Mouse (Mus musculus) hindbrain, embryonic 15.5 days (tissue): ENCODE measurements at regions not wholly inside any gene's neighbourhood (a gene's known extent, or its start where the extent isn't known, plus 50 kb on each side); places are given as distances from the start of the nearest gene placed in this dataset.

Source experiments
- ATAC-seq: fragments of 200-750 bp; cut with Nextera tagmentation; 2 replicates; pipeline ENCODE4 v1.8.0; 2017; ENCODE audit warnings: low read depth, moderate number of reproducible peaks, moderate TSS enrichment; ENCODE audit not compliant: low FRiP score
- H3K27ac ChIP-seq: fragments of 300-500 bp; sonication (generic); replicated peaks from 2 replicates; pipeline ENCODE4 v1.5.1; 2015; ENCODE audit warnings: mild to moderate bottlenecking, inconsistent platforms
- H3K27me3 ChIP-seq: fragments of 300-500 bp; sonication (generic); 2 replicates; pipeline ENCODE4 v1.6.1; 2015; ENCODE audit warnings: control low read depth, inconsistent platforms
- H3K36me3 ChIP-seq: fragments of 300-500 bp; sonication (generic); 2 replicates; pipeline ENCODE4 v1.6.1; 2015; ENCODE audit warnings: control low read depth, inconsistent platforms
- H3K4me1 ChIP-seq: fragments of 300-500 bp; sonication (generic); replicated peaks from 2 replicates; pipeline ENCODE4 v1.6.1; 2015; ENCODE audit warnings: control low read depth, inconsistent platforms
- H3K4me2 ChIP-seq: fragments of 300-500 bp; sonication (generic); 2 replicates; pipeline ENCODE4 v1.6.1; 2015; ENCODE audit warnings: moderate library complexity, mild to moderate bottlenecking, inconsistent platforms
- H3K4me3 ChIP-seq: fragments of 300-500 bp; sonication (generic); 2 replicates; pipeline ENCODE4 v1.5.1; 2015; ENCODE audit warnings: mild to moderate bottlenecking, inconsistent platforms
- H3K9ac ChIP-seq: fragments of 300-500 bp; sonication (generic); 2 replicates; pipeline ENCODE4 v1.6.1; 2015; ENCODE audit warnings: inconsistent platforms
- H3K9me3 ChIP-seq: fragments of 300-500 bp; sonication (generic); 2 replicates; pipeline ENCODE4 v1.6.1; 2016; ENCODE audit warnings: control low read depth, inconsistent platforms
- WGBS: fragments of 180-500 bp; shearing (Covaris S2); methylation state at CpG from one replicate; pipeline ENCODE4 v1.1.7; 2015; 5-methylcytosine and 5-hydroxymethylcytosine counted together

DNA sequence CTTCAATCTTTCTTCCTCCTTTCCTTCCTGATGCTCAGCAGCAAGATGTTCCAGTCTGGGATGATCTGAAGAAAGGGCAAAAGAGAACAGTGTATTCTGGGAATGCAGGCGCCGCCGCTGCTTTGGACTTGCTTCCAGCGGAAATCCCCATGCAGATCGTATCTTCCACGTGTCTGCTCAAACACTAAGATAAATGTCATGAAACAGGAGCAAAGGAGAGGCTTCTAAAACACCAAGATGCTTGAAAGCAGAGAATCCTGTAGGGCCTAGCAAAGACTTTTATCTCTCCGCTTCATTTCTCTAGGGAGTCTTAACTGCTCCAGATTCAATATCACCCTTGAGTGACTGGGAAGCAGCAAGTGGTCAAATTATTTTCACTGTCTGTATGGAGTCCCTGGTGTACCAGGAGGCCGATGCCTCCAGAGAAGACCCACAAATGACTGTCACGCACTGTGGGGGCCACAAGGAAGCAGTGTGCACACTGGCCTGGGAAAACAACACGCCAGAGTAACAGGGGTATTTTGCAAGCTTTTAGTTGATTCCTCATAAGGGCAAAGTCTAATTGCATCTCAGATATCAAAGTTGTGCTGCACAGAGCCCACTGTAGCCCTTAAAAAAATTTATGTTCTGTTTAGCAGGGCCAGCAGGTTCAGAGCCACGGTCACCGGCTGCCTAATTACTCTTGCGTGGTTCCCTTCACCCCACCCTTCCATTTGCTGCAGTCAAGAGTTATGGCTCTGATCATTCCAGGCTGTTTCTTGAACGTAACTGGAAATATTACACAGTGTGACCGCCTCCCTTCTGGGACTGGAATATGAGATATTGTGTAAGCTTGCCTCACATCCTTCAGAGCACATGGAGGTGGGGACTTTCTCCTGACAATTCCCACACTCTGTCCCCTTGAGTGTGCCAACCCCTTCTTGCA lies 161.7 kb downstream of the Gm10260 start:
- no peak overlapping the region for H3K27ac ChIP-seq
- no peaks in the 10 kb centered on the region for H3K9me3 ChIP-seq
- no peak overlapping the region for H3K9ac ChIP-seq
- no peaks in the 10 kb centered on the region for H3K27me3 ChIP-seq
- no peak overlapping the region for H3K4me2 ChIP-seq
- H3K36me3 ChIP-seq = no peaks in the 10 kb centered on the region
- ATAC-seq = no peak
- H3K4me3 ChIP-seq = no peak overlapping the region
- H3K4me1 ChIP-seq = 0 out of 2 replicates have a peak, but pooled peaks cover 10% of the 10 kb centered on the region
- 67% methylated on average over 15 of the region's 15 CpGs for WGBS

DNA sequence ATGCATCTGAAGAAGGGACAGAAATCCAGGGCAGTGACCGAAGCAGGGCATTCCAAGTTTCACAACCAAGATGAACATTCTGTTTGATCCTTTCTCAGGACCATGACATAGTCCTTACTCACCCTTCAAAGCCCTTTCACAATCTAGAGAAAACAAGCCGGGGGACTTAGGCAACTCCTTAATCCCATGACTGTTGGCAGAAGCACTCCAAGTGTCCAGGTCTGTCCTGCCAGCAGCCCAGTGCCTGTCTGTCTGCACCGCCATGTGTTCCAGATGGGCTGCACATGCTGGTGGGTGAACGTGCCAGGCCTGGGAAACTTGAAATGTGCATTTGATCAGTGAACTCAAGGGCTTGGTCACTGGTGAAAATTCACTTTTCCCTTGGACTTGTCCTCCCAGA lies 165.6 kb downstream of the Gm10260 start:
- no peaks in the 10 kb centered on the region for H3K9me3 ChIP-seq
- 94% methylated on average over 4 of the region's 4 CpGs for WGBS
- H3K4me2 ChIP-seq = no peak overlapping the region
- H3K4me1 ChIP-seq = 0 out of 2 replicates have a peak, but pooled peaks cover 10% of the 10 kb centered on the region
- no peak overlapping the region for H3K27ac ChIP-seq
- no peak overlapping the region for H3K4me3 ChIP-seq
- ATAC-seq = no peak
- H3K27me3 ChIP-seq = no peaks in the 10 kb centered on the region
- no peaks in the 10 kb centered on the region for H3K36me3 ChIP-seq
- H3K9ac ChIP-seq = no peak overlapping the region

DNA sequence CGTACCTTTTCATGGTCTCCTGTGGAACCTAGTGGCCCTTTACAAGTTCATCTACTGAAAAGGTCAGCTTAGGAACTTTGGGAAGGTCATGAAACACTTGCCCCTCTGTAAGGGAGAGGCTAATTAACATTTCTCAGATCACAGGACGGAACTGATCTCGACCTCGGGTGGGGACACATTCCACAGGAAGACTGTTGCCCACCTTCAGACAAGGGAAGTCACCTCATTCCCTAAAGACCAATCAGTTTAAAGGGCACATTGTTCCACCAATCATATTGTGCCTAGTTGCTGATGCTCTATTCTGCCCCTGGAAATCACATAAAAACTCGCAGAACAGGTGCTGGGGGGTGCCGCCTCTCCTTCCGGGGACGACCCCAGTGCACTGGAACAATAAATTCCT lies 170.8 kb downstream of the Gm10260 start:
- Histone ChIP-seq H3K9me3 (no peaks in the 10 kb centered on the region), H3K4me2 (no peak overlapping the region), H3K27me3 (no peaks in the 10 kb centered on the region), H3K9ac (no peak overlapping the region), H3K4me3 (no peak overlapping the region), H3K4me1 (no peaks in the 10 kb centered on the region), H3K36me3 (no peaks in the 10 kb centered on the region), H3K27ac (no peak overlapping the region)
- no peak for ATAC-seq
- 88% methylated on average over 8 of the region's 8 CpGs for WGBS

DNA sequence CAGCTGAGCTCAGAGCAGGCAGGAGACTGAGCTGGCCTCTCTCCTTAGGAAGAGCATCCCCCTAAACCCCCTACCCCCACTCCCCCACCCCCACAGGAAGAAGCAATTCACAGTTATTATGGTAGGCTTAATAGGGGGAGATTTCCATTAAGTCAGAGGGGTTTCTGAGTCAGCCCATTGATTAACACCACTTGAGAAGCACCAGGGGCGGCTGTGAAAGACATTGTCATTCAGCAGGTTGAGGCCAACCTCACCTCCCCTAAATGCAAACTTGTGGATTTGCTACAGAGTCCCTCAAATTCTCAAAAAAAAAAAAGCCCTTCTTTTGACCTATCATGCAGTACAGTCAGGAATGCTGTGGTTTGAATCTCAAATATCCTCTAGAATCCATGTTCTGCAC lies 172.3 kb downstream of the Gm10260 start:
- Histone ChIP-seq H3K4me2 (no peak overlapping the region), H3K4me1 (no peaks in the 10 kb centered on the region), H3K27ac (no peak overlapping the region), H3K9me3 (no peaks in the 10 kb centered on the region), H3K27me3 (no peaks in the 10 kb centered on the region), H3K36me3 (no peaks in the 10 kb centered on the region), H3K4me3 (no peak overlapping the region), H3K9ac (no peak overlapping the region)
- WGBS = 61% methylated on average over 1 of the region's 1 CpGs
- no peak for ATAC-seq

DNA sequence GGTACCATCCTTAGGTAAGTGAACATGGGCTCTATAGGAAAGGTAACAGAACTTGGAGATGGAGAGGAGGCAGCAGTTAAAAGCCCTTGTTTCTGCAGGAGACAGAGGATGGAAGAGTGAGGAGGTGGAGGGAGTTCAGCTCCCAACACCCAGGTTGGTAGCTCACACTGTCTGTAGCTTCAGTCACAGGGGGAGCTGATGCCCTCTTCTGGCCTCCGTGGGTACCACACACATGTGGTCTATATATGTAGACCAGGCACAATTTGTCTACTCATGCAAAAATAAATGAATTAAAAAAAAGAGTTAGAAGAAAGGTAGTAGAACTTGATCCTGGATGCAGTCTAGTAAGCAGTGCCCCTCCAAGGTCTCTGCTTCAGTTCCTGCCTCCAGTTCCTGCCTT lies 173.3 kb downstream of the Gm10260 start:
- ATAC-seq = no peak
- 87% methylated on average over 1 of the region's 1 CpGs for WGBS
- Histone ChIP-seq H3K27me3 (no peaks in the 10 kb centered on the region), H3K27ac (no peak overlapping the region), H3K4me2 (no peak overlapping the region), H3K36me3 (no peaks in the 10 kb centered on the region), H3K4me1 (no peaks in the 10 kb centered on the region), H3K9me3 (no peaks in the 10 kb centered on the region), H3K9ac (no peak overlapping the region), H3K4me3 (no peak overlapping the region)

DNA sequence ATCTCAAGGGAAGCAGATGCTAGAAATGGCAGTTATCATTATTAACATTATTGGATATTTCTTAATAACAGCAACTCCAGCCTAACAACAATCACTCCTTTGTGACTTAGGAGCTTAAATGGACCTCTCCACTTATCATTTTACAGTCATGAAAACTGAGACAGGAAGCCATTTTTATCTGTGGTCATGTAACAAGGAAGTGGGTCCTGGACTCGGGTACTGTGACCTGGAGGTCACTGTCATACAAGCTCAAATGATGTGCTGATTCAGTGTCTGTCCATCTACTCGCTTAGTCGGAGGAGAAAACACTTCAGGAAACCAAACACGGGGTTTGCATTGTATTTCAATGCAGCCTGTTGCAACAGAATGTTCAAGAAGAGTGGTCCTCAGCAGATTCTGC lies 176.4 kb downstream of the Gm10260 start:
- Histone ChIP-seq H3K27me3 (no peaks in the 10 kb centered on the region), H3K4me3 (no peak overlapping the region), H3K9ac (no peak overlapping the region), H3K27ac (no peak overlapping the region), H3K4me1 (no peaks in the 10 kb centered on the region), H3K4me2 (no peak overlapping the region), H3K9me3 (no peaks in the 10 kb centered on the region), H3K36me3 (no peaks in the 10 kb centered on the region)
- no peak for ATAC-seq
- WGBS = 78% methylated on average over 4 of the region's 4 CpGs

DNA sequence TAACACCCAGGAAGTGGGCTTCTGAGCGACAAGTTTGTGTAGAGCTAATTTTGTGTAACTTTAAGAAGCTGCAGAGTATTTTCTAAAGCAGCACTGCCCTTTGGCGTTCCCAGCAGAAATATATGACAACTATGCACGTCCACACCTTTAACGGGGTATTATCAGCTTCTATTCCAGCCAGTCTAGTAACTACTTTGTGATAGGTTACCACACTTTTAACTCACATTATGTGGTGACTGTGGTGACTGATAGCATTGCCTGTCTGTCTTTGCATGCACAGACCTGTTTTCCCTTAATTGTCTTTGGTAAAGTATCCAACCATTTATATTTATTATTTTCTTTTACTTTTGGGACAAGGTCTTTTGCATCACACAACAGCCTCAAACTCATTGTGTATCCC lies 179.1 kb downstream of the Gm10260 start:
- H3K4me3 ChIP-seq = no peak overlapping the region
- WGBS = 91% methylated on average over 4 of the region's 4 CpGs
- ATAC-seq = no peak

DNA sequence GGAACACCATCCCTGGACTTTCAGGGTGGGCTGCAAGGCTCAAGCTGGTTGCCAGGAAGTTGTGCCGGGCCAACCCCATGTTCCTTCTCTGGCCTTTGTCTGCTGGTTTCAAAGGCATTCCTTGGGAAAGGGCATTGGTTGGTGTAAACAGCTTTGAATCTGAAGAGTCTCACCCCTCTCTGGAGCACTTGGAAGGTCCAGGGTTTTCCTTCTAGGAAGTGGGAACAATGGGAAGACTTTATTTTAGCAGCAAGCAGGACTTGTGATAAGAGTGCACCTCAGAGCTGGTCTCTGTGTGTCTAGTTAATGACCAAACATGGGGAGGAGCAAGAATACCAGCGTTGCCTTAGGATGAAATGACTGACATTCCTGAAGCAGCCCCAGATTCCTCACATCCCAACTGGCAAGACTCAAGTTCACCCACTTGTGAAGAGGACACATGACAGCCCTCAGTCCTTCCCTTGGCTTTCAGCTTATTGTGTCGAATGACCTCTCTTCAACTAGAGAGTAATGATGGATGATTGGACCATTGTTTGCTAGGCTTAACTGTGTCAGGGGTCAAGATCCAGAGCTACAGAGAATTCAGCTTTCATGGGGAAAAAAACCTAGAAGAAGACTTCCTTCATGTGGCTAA lies 180.1 kb downstream of the Gm10260 start:
- no peak overlapping the region for H3K4me3 ChIP-seq
- 17% methylated on average over 3 of the region's 3 CpGs for WGBS
- peaks cover 9% of the 10 kb centered on the region; the same call in 1 of the 2 replicates for H3K4me1 ChIP-seq
- no peak overlapping the region for H3K4me2 ChIP-seq
- H3K27ac ChIP-seq = no peak overlapping the region
- no peaks in the 10 kb centered on the region for H3K36me3 ChIP-seq
- no peak overlapping the region for H3K9ac ChIP-seq
- no peak for ATAC-seq
- H3K9me3 ChIP-seq = no peaks in the 10 kb centered on the region
- H3K27me3 ChIP-seq = no peaks in the 10 kb centered on the region

More for the DNA sequence above, 179.1 kb downstream of the Gm10260 start:
- Histone ChIP-seq H3K9ac (no peak overlapping the region), H3K9me3 (no peaks in the 10 kb centered on the region), H3K4me2 (no peak overlapping the region), H3K27ac (no peak overlapping the region), H3K27me3 (no peaks in the 10 kb centered on the region), H3K4me1 (peaks cover 9% of the 10 kb centered on the region; the same call in 1 of the 2 replicates), H3K36me3 (no peaks in the 10 kb centered on the region)

DNA sequence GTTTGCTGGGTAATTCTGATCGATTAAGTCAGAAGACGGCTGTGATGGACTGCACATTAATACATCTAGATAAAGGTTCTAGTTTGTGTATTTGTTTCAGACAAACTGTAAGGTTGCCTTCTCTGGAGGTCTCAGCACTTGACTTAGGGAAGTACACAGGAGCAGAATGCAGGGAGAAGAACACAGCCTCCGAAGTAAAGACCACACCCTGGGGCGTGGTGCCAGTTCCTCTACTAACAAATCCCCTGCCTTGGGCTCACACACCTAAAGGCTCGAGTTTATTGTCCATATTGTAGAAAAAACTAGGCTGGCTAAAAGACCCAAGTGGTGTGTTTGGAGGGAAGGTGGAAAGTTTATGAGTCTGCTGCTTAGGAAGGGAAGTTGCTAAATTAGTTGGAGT lies 181.8 kb downstream of the Gm10260 start:
- H3K4me2 ChIP-seq = no peak overlapping the region
- WGBS = 78% methylated on average over 5 of the region's 5 CpGs
- H3K9me3 ChIP-seq = no peaks in the 10 kb centered on the region
- no peaks in the 10 kb centered on the region for H3K27me3 ChIP-seq
- ATAC-seq = no peak
- H3K4me1 ChIP-seq = peaks cover 9% of the 10 kb centered on the region; the same call in 1 of the 2 replicates
- H3K27ac ChIP-seq = no peak overlapping the region
- no peaks in the 10 kb centered on the region for H3K36me3 ChIP-seq
- H3K9ac ChIP-seq = no peak overlapping the region
- no peak overlapping the region for H3K4me3 ChIP-seq

DNA sequence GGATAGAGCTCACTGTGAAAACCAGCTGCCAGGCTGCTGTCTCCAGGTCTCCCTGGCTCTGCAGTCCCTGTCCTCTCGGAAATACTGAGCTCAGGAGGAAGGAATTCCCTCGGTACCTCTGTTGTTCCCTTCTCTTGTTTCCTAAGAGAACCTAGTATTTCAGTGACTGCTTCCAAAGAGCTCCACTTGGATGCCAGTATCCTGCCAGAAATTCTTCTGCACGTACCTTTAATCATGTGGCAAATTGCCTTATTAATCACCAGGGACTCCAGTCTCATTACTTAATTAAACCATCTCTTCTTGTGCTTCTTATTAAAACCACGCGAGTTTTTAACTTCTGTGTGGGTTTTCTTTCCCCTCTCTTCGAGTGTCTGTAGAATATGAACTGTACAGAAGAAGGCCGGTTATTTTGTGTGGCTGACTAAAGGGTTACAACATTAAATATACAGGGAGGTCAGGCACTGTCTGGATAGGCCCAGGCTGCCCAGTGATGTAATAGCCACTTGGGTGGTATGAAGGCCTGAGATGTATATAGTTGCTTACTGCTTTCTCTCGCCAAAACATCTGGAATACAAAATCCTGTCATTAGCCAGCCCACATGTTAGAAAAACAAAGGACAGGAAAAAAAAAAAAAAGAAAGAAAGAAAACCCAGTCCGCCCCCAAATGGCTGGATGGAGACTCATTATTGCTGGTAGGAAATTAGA lies 183.2 kb downstream of the Gm10260 start:
- 39% methylated on average over 9 of the region's 9 CpGs for WGBS
- no peaks in the 10 kb centered on the region for H3K27me3 ChIP-seq
- H3K9ac ChIP-seq = no peak overlapping the region
- H3K27ac ChIP-seq = 0 out of 2 replicates have a peak overlapping the region, but pooled peaks have one; percentile 19
- no peak overlapping the region for H3K4me3 ChIP-seq
- no peak for ATAC-seq
- no peaks in the 10 kb centered on the region for H3K9me3 ChIP-seq
- peaks cover 9% of the 10 kb centered on the region; the same call in 1 of the 2 replicates for H3K4me1 ChIP-seq
- H3K4me2 ChIP-seq = no peak overlapping the region
- no peaks in the 10 kb centered on the region for H3K36me3 ChIP-seq

DNA sequence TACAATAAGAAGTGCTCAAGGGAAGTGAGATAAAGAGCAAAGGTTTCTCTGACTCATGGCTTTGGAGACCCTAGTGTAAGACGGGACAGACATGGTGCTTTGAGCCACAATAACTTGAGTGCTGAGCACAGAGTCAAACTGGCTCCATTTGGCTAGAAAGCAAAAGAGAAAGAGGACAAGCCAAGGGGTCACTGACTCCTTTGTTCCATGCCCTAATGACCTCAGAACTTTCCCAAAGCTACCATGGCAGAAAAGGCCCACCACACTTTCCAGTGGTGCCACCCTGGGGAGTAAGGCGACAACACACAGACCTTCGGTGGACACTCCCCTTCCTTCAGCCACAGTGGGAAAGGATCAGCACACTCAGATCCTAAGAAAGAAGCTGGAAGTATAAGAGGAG lies 186.8 kb downstream of the Gm10260 start:
- no peak overlapping the region for H3K27ac ChIP-seq
- no peak overlapping the region for H3K9ac ChIP-seq

DNA sequence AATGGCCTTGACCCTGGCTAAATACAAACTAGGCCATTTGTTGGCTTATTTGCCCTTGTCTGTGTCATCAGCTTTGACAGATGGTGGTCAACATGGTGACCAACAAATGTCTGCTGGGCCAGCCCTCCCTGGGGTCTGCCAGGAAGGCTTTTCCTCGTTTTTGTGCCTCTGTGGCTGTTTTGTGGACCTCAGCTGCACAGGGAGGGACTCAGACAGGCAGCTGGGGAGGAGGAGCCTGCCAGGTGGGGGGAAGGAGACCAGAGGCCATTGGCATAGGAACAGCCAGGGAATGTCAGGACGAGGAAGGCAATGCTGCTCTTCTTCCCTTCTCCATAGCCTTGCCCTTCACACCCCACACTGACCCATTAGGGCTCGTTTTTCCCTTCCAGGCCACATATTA lies 188.1 kb downstream of the Gm10260 start:
- 46% methylated on average over 3 of the region's 3 CpGs for WGBS
- H3K27me3 ChIP-seq = no peaks in the 10 kb centered on the region
- H3K4me1 ChIP-seq = peaks cover 6% of the 10 kb centered on the region; the same call in 1 of the 2 replicates
- no peak overlapping the region for H3K4me3 ChIP-seq
- no peak overlapping the region for H3K27ac ChIP-seq
- ATAC-seq = no peak
- no peak overlapping the region for H3K9ac ChIP-seq
- H3K9me3 ChIP-seq = no peaks in the 10 kb centered on the region
- H3K4me2 ChIP-seq = no peak overlapping the region
- no peaks in the 10 kb centered on the region for H3K36me3 ChIP-seq

More for the DNA sequence above, 186.8 kb downstream of the Gm10260 start:
- H3K4me3 ChIP-seq = no peak overlapping the region
- 31% methylated on average over 3 of the region's 3 CpGs for WGBS
- peaks cover 9% of the 10 kb centered on the region; the same call in 1 of the 2 replicates for H3K4me1 ChIP-seq
- H3K9me3 ChIP-seq = no peaks in the 10 kb centered on the region
- ATAC-seq = no peak
- H3K27me3 ChIP-seq = no peaks in the 10 kb centered on the region
- H3K4me2 ChIP-seq = no peak overlapping the region
- no peaks in the 10 kb centered on the region for H3K36me3 ChIP-seq
